27 mouse cellular contexts compared by ENCODE assay signal in the genomic region with DNA sequence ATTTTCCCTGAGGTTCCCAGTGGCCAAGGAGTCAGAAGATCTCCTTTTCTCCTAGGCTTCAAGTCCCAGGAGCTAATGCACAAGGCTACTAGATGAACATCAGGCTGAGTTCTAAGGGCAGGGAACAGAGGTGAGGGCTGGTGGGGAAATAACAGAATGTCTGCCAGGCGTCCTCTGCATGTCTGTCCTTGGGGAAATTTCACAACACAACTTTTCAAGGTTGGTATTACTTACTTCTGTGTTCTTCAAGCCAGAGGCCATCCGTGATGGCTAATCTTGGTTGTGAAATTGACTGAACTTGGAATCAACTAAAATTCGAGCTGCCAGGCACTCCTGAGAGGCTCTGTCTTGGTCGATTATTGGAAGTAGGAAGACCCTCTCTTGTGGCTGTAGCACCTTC.
DNase-seq lines count a peak whose midpoint lies in the region; ATAC-seq and TF ChIP-seq lines count a peak whose summit lies in the region.
"Had no signal": no experiment of that assay in that cellular context is flagged by ENCODE, and none has a peak within 500 bp of the region (broad histone marks: within the 10 kb centered on the region; RNA-seq: fewer than 3 reads in every experiment).

No protein-coding gene starts in this region.

- no peak overlapping the region for H3K27ac ChIP-seq in liver, postnatal 0 days (ENCODE audit: low read depth)
- H3K27ac ChIP-seq in lung, postnatal 0 days (ENCODE audit: low read length): no peak overlapping the region
- H3K27ac ChIP-seq: embryonic facial prominence, embryonic 13.5 days; embryonic facial prominence, embryonic 15.5 days; forebrain, embryonic 13.5 days; forebrain, embryonic 15.5 days had no signal

- TF ChIP-seq CTCF in liver, postnatal 0 days (IDR thresholded peaks at IDR 0.05; ENCODE audit: low read depth): no peak
- TF ChIP-seq CTCF in lung, postnatal 0 days (IDR thresholded peaks at IDR 0.05): no peak

- no peak overlapping the region for H3K4me2 ChIP-seq in liver, postnatal 0 days (ENCODE audit: low read depth, low read length)
- no peak overlapping the region for H3K4me2 ChIP-seq in lung, postnatal 0 days (replicated peaks; ENCODE audit: low read depth, low read length)
- H3K4me2 ChIP-seq: embryonic facial prominence, embryonic 13.5 days; embryonic facial prominence, embryonic 15.5 days; forebrain, embryonic 13.5 days; forebrain, embryonic 15.5 days had no signal

- 64% methylated on average over 4 of the region's 4 CpGs for WGBS in liver, postnatal 0 days (ENCODE audit: insufficient replicate concordance)
- 64% methylated on average over 4 of the region's 4 CpGs for WGBS in lung, postnatal 0 days

- H3K4me1 ChIP-seq in liver, postnatal 0 days (ENCODE audit: insufficient read depth): no peaks in the 10 kb centered on the region
- H3K4me1 ChIP-seq in lung, postnatal 0 days (ENCODE audit: insufficient read depth, low read depth, low read length): no peaks in the 10 kb centered on the region
- H3K4me1 ChIP-seq: embryonic facial prominence, embryonic 15.5 days had no signal

- H3K27me3 ChIP-seq in liver, postnatal 0 days (ENCODE audit: insufficient read depth, low read length): no peaks in the 10 kb centered on the region
- no peaks in the 10 kb centered on the region for H3K27me3 ChIP-seq in lung, postnatal 0 days (replicated peaks; ENCODE audit: insufficient read depth, low read length)
- H3K27me3 ChIP-seq: CH12.LX; embryonic facial prominence, embryonic 13.5 days; embryonic facial prominence, embryonic 15.5 days; forebrain, embryonic 13.5 days; forebrain, embryonic 15.5 days; Patski had no signal

- ATAC-seq in liver, postnatal 0 days: no peak
- ATAC-seq in lung, postnatal 0 days: no peak
- ATAC-seq: activated CD4-positive, CD25-positive, alpha-beta regulatory T cell, adult 4 months; CD4-positive, CD25-positive, alpha-beta regulatory T cell, adult 4 months; forebrain, embryonic 13.5 days; forebrain, embryonic 15.5 days; forebrain, postnatal 0 days; Patski had no signal

- intact Hi-C loops in heart, postnatal 10 days (cut with DNase I): no loop called here

- no peaks in the 10 kb centered on the region for H3K36me3 ChIP-seq in liver, postnatal 0 days (replicated peaks; ENCODE audit: insufficient read depth, low read length)
- H3K36me3 ChIP-seq in lung, postnatal 0 days (ENCODE audit: insufficient read depth, low read length): no peaks in the 10 kb centered on the region
- H3K36me3 ChIP-seq: embryonic facial prominence, embryonic 13.5 days; embryonic facial prominence, embryonic 15.5 days; forebrain, embryonic 15.5 days; G1E had no signal

- no peak overlapping the region for H3K9ac ChIP-seq in liver, postnatal 0 days (replicated peaks)
- no peak overlapping the region for H3K9ac ChIP-seq in lung, postnatal 0 days (replicated peaks; ENCODE audit: low read depth)
- H3K9ac ChIP-seq: embryonic facial prominence, embryonic 13.5 days; embryonic facial prominence, embryonic 15.5 days; forebrain, embryonic 13.5 days; forebrain, embryonic 15.5 days; forebrain, postnatal 0 days had no signal

- peak; percentile 52 to 83 for DNase-seq in adrenal gland, adult (ENCODE audit: inconsistent age in 2 of 2, low spot score in 1 of 2)
- no peak for DNase-seq in adrenal gland, postnatal 25 days
- peak; percentile 51 for DNase-seq in heart, adult 11 months
- no peak for DNase-seq in heart, postnatal 10 days
- peak; percentile 14 for DNase-seq in adrenal gland, postnatal 14 days
- peak; percentile 34 for DNase-seq in gonadal fat pad, adult 2 months (ENCODE audit: low read depth)
- DNase-seq in liver, postnatal 0 days: no peak
- no peak for DNase-seq in lung, postnatal 0 days (ENCODE audit: low spot score)
- DNase-seq: B cell, adult 2 months; cerebellum, adult 11 months; cerebellum, adult 18-20 months; cerebellum, adult 8-10 months; cerebellum, adult 9-11 months; cerebellum, postnatal 14 days; cerebellum, postnatal 36 days; embryo, embryonic 11 days; forebrain, postnatal 0 days had no signal

- H3K4me3 ChIP-seq in liver, postnatal 0 days (ENCODE audit: low read depth, low read length): no peak overlapping the region
- no peak overlapping the region for H3K4me3 ChIP-seq in lung, postnatal 0 days (ENCODE audit: low read depth, low read length)
- H3K4me3 ChIP-seq: embryonic facial prominence, embryonic 13.5 days; embryonic facial prominence, embryonic 15.5 days; erythroblast, embryonic 14.5 days; forebrain, embryonic 13.5 days; forebrain, embryonic 15.5 days had no signal

- no peak for TF ChIP-seq EP300 in liver, postnatal 0 days (IDR thresholded peaks at IDR 0.05; ENCODE audit: low read depth)
- no peak for TF ChIP-seq EP300 in lung, postnatal 0 days (IDR thresholded peaks at IDR 0.05)

- peaks cover 3% of the 10 kb centered on the region; the same call in 1 of the 2 replicates for H3K9me3 ChIP-seq in liver, postnatal 0 days (ENCODE audit: low read length)
- no peaks in the 10 kb centered on the region for H3K9me3 ChIP-seq in lung, postnatal 0 days (ENCODE audit: low read length)
- H3K9me3 ChIP-seq: embryonic facial prominence, embryonic 13.5 days; embryonic facial prominence, embryonic 15.5 days; forebrain, embryonic 13.5 days; forebrain, embryonic 15.5 days had no signal

Comparison
In these comparisons a context has a peak if more than half of its experiments do, and no peak if none do; other contexts are left out.
1. DNase-seq: peak in adrenal gland, adult (2 of 2), heart, adult 11 months (single experiment), adrenal gland, postnatal 14 days (single experiment) and gonadal fat pad, adult 2 months (single experiment); none in adrenal gland, postnatal 25 days (single experiment), heart, postnatal 10 days (0 of 2), liver, postnatal 0 days (single experiment) and lung, postnatal 0 days (single experiment).